Mouse (Mus musculus): ENCODE measurements around the gene Psd. TPM values are rescaled to one million over a fixed set of nuclear protein-coding genes. Genes with fewer than 3 reads are reported as not detected.

The Psd gene
- polyA plus RNA-seq, 1 experiment: 30.1 TPM

GRCm38 (mm10) chr19:46320076-46320785 is 6.7 kb downstream of the Psd start:
- H3K27me3 ChIP-seq (ENCODE audit: control insufficient read depth, insufficient read depth, low read length): peaks cover 51% of the 10 kb centered on the region
- H3K4me3 ChIP-seq (ENCODE audit: low read depth, low read length): no peak overlapping the region
- no peaks in the 10 kb centered on the region; the same call in 1 of the 2 replicates for H3K4me1 ChIP-seq (ENCODE audit: control insufficient read depth, insufficient read depth, insufficient read length, low read length)
- WGBS: 71% methylated on average over 8 of the region's 8 CpGs
- no peaks in the 10 kb centered on the region for H3K36me3 ChIP-seq (ENCODE audit: control insufficient read depth, insufficient read depth, low read length)
- TF ChIP-seq POLR2A (IDR thresholded peaks at IDR 0.05; ENCODE audit: low read depth, low read length) (no peak), CTCF (IDR thresholded peaks at IDR 0.05; ENCODE audit: extremely low read depth, insufficient read length, insufficient replicate concordance, low read depth, low read length) (no peak)
- H3K27ac ChIP-seq (ENCODE audit: insufficient read depth, low read depth, low read length): no peak overlapping the region

DNA sequence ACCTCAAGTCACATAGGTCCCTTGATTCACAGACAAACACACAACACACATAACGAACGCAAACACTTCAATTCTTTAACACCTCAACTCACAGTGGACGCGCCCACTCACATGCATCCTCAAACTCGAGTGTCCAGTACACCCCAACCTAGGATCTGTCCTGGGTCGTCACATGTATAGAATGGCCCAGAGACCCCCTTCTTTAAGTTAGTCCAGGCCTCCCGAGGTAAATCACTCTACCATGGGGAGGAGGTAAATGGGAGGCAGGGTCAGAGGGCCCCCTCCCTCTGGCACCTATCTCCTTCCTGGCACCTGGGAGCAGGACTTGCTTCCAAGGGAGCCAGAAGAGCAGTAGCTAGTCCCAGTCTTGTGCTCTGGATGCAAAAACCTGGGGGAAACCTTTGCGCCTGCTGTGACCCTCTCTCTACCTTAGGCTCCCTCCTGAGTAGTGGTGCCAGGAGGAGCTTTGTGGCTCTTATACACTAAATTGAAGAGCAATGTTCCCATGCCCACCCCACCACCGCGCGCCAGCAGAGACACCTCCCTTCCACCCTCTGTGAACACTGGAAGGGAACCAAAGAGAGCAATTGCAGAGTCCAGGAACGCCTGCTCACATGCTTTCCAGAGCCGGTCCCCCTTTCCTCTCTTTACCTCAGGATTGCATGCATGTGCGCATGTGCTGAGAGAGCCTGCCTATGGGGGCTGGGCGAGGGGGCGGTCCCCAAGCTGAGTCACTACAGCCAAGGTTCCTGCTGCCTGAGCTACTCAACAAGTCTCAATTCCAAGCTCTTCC is 8.2 kb downstream of the Psd start:
- H3K4me3 ChIP-seq (ENCODE audit: low read depth, low read length): no peak overlapping the region
- WGBS: 15% methylated on average over 16 of the region's 16 CpGs
- H3K36me3 ChIP-seq (ENCODE audit: control insufficient read depth, insufficient read depth, low read length): no peaks in the 10 kb centered on the region
- H3K4me1 ChIP-seq (ENCODE audit: control insufficient read depth, insufficient read depth, insufficient read length, low read length): peaks cover 6% of the 10 kb centered on the region
- H3K27ac ChIP-seq (ENCODE audit: insufficient read depth, low read depth, low read length): no peak overlapping the region
- TF ChIP-seq CTCF (IDR thresholded peaks at IDR 0.05; ENCODE audit: extremely low read depth, insufficient read length, insufficient replicate concordance, low read depth, low read length): no peak
- TF ChIP-seq POLR2A (IDR thresholded peaks at IDR 0.05; ENCODE audit: low read depth, low read length): no peak
- H3K27me3 ChIP-seq (ENCODE audit: control insufficient read depth, insufficient read depth, low read length): peaks cover 54% of the 10 kb centered on the region

- no peak overlapping the region for H3K27ac ChIP-seq (ENCODE audit: insufficient read depth, low read depth, low read length)
- peaks cover 4% of the 10 kb centered on the region; the same call in 1 of the 2 replicates for H3K36me3 ChIP-seq (ENCODE audit: control insufficient read depth, insufficient read depth, low read length)
- peaks cover 6% of the 10 kb centered on the region for H3K4me1 ChIP-seq (ENCODE audit: control insufficient read depth, insufficient read depth, insufficient read length, low read length)
- 3% methylated on average over 42 of the region's 42 CpGs for WGBS
- H3K27me3 ChIP-seq (ENCODE audit: control insufficient read depth, insufficient read depth, low read length): peaks cover 54% of the 10 kb centered on the region
- no peak for TF ChIP-seq POLR2A (IDR thresholded peaks at IDR 0.05; ENCODE audit: low read depth, low read length)
- TF ChIP-seq CTCF (IDR thresholded peaks at IDR 0.05; ENCODE audit: extremely low read depth, insufficient read length, insufficient replicate concordance, low read depth, low read length): no peak
- H3K4me3 ChIP-seq (ENCODE audit: low read depth, low read length): peak overlapping the region; percentile 33
Observed at GRCm38 (mm10) chr19:46318031-46318471, 8.9 kb downstream of the Psd start.

GRCm38 (mm10) chr19:46317546-46317885 is 9.4 kb downstream of the Psd start:
- TF ChIP-seq CTCF (IDR thresholded peaks at IDR 0.05; ENCODE audit: extremely low read depth, insufficient read length, insufficient replicate concordance, low read depth, low read length) (no peak), POLR2A (IDR thresholded peaks at IDR 0.05; ENCODE audit: low read depth, low read length) (no peak)
- WGBS: 3% methylated on average over 48 of the region's 48 CpGs
- Histone ChIP-seq H3K27me3 (ENCODE audit: control insufficient read depth, insufficient read depth, low read length) (peaks cover 54% of the 10 kb centered on the region), H3K27ac (ENCODE audit: insufficient read depth, low read depth, low read length) (peak overlapping the region; percentile 32; the same call in 1 of the 2 replicates), H3K4me1 (ENCODE audit: control insufficient read depth, insufficient read depth, insufficient read length, low read length) (peaks cover 6% of the 10 kb centered on the region), H3K4me3 (ENCODE audit: low read depth, low read length) (peak overlapping the region; percentile 53), H3K36me3 (ENCODE audit: control insufficient read depth, insufficient read depth, low read length) (peaks cover 4% of the 10 kb centered on the region; the same call in 1 of the 2 replicates)

DNA sequence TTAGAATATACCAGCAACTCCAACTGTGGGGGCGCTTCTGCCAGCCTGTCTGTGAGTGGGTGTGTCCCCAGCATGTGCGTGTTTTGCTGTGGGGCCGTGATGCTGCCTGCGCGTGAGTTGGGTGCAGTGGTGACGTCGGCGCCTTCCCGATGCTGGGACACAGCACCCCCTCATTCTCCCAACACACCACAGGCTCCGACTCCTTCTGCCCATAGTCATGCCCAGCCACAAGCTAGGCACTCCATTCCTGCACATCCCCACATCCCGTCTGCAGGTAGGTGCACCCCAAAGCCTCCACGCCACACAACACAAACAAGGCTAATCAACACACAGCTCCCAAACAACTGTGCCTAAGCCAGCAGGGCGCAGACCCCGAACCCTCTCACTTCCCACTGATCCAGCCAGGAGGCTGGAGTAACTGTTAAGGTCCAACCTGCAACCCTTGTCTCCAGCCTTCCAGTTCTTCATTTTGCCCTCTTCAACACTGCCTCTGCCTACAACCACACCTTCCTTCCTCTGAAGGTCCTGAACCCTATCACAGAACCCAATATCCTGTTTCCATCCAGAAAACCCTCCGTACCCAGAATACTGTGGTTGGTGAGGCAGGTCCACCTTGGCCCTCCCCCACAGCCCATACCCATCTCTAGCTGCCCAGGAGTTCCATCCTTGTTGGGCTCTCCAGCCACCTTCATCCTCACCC is 10.0 kb downstream of the Psd start:
- Histone ChIP-seq H3K4me1 (ENCODE audit: control insufficient read depth, insufficient read depth, insufficient read length, low read length) (peaks cover 6% of the 10 kb centered on the region), H3K4me3 (ENCODE audit: low read depth, low read length) (peak overlapping the region; percentile 53), H3K27me3 (ENCODE audit: control insufficient read depth, insufficient read depth, low read length) (peaks cover 54% of the 10 kb centered on the region), H3K36me3 (ENCODE audit: control insufficient read depth, insufficient read depth, low read length) (peaks cover 6% of the 10 kb centered on the region), H3K27ac (ENCODE audit: insufficient read depth, low read depth, low read length) (peak overlapping the region; percentile 32)
- TF ChIP-seq CTCF (IDR thresholded peaks at IDR 0.05; ENCODE audit: extremely low read depth, insufficient read length, insufficient replicate concordance, low read depth, low read length) (no peak), POLR2A (IDR thresholded peaks at IDR 0.05; ENCODE audit: low read depth, low read length) (no peak)
- WGBS: 27% methylated on average over 15 of the region's 15 CpGs

GRCm38 (mm10) chr19:46315752-46316610 is 11.0 kb downstream of the Psd start:
- H3K4me1 ChIP-seq (ENCODE audit: control insufficient read depth, insufficient read depth, insufficient read length, low read length): peaks cover 6% of the 10 kb centered on the region
- peaks cover 54% of the 10 kb centered on the region for H3K27me3 ChIP-seq (ENCODE audit: control insufficient read depth, insufficient read depth, low read length)
- TF ChIP-seq POLR2A (IDR thresholded peaks at IDR 0.05; ENCODE audit: low read depth, low read length) (no peak), CTCF (IDR thresholded peaks at IDR 0.05; ENCODE audit: extremely low read depth, insufficient read length, insufficient replicate concordance, low read depth, low read length) (no peak)
- 50% methylated on average over 12 of the region's 12 CpGs for WGBS
- H3K27ac ChIP-seq (ENCODE audit: insufficient read depth, low read depth, low read length): peak overlapping the region; percentile 33
- peaks cover 16% of the 10 kb centered on the region for H3K36me3 ChIP-seq (ENCODE audit: control insufficient read depth, insufficient read depth, low read length)
- peak overlapping the region; percentile 16; the same call in 1 of the 2 replicates for H3K4me3 ChIP-seq (ENCODE audit: low read depth, low read length)
